Mouse (Mus musculus) small intestine, adult 2 months (tissue): ENCODE results near the gene Arid5b. TPM values are rescaled to one million over a fixed set of nuclear protein-coding genes. Genes with fewer than 3 reads are reported as not detected.

Experiments used
- H3K27ac ChIP-seq: fragments of 200-500 bp; 2 replicates; pipeline ENCODE4 v1.5.1; 2012; ENCODE audit warnings: low read depth, low read length, control low read depth, inconsistent platforms; ENCODE audit not compliant: insufficient read depth
- H3K27me3 ChIP-seq: fragments of 200-500 bp; 2 replicates; pipeline ENCODE4 v1.6.1; 2012; ENCODE audit warnings: mild to moderate bottlenecking, moderate library complexity, low read length, inconsistent platforms; ENCODE audit not compliant: control insufficient read depth, insufficient read depth
- H3K36me3 ChIP-seq: fragments of 200-500 bp; 2 replicates; pipeline ENCODE4 v1.6.1; 2012; ENCODE audit warnings: mild to moderate bottlenecking, low read length, control low read depth, inconsistent platforms; ENCODE audit not compliant: control insufficient read depth, insufficient read depth
- H3K4me1 ChIP-seq: fragments of 200-500 bp; 2 replicates; pipeline ENCODE4 v1.6.1; 2012; ENCODE audit warnings: low read length, inconsistent platforms, mixed read lengths; ENCODE audit not compliant: control insufficient read depth, insufficient read depth, insufficient read length
- H3K4me3 ChIP-seq: fragments of 200-500 bp; 2 replicates; pipeline ENCODE4 v1.5.1; 2012; ENCODE audit warnings: low read depth, mild to moderate bottlenecking, control low read depth, inconsistent platforms, low read length, moderate library complexity
- CTCF ChIP-seq: fragments of 200-500 bp; IDR thresholded peaks from 2 replicates; pipeline ENCODE4 v1.5.1; 2012; ENCODE audit warnings: low read depth, mild to moderate bottlenecking, control low read depth, inconsistent platforms, low read length, moderate library complexity, mixed read lengths; ENCODE audit not compliant: insufficient replicate concordance, insufficient read length; ENCODE audit errors: extremely low read depth
- POLR2A ChIP-seq: fragments of 200-500 bp; IDR thresholded peaks from 2 replicates; pipeline ENCODE4 v1.6.1; 2012; ENCODE audit warnings: low read depth, mild to moderate bottlenecking, control low read depth, inconsistent platforms, low read length, moderate library complexity
- whole genome bisulfite sequencing: fragments of 180-500 bp; shearing (Covaris S2); methylation state at CpG from one replicate; pipeline ENCODE4 v1.1.7; 2018; 5-methylcytosine and 5-hydroxymethylcytosine counted together
- polyA plus RNA-seq: library from polyadenylated mRNA; depleted of rRNA; stranded (reverse); fragments of >200 nt; gene quantifications from 2 replicates; pipeline ENCODE4 v1.2.3, GENCODE M21; 2012

The Arid5b gene
- polyA plus RNA-seq, 1 experiment = 3.3 TPM

GRCm38 (mm10) chr10:68256134-68256533 lies 22.4 kb downstream of the Arid5b start:
- no peaks in the 10 kb centered on the region for H3K27me3 ChIP-seq
- peaks cover 4% of the 10 kb centered on the region; the same call in 1 of the 2 replicates for H3K4me1 ChIP-seq
- no peak overlapping the region for H3K27ac ChIP-seq
- no peaks in the 10 kb centered on the region for H3K36me3 ChIP-seq
- 60% methylated on average over 3 of the region's 3 CpGs for WGBS
- H3K4me3 ChIP-seq = no peak overlapping the region
- TF ChIP-seq CTCF (no peak), POLR2A (no peak)

GRCm38 (mm10) chr10:68253452-68254117 lies 25.0 kb downstream of the Arid5b start:
- Histone ChIP-seq H3K27ac (no peak overlapping the region), H3K4me1 (peaks cover 9% of the 10 kb centered on the region; the same call in 1 of the 2 replicates), H3K4me3 (no peak overlapping the region), H3K27me3 (no peaks in the 10 kb centered on the region), H3K36me3 (no peaks in the 10 kb centered on the region)
- TF ChIP-seq POLR2A (no peak), CTCF (no peak)
- 55% methylated on average over 7 of the region's 7 CpGs for WGBS

GRCm38 (mm10) chr10:68252650-68253049 lies 25.9 kb downstream of the Arid5b start:
- Histone ChIP-seq H3K4me1 (peaks cover 11% of the 10 kb centered on the region; the same call in 1 of the 2 replicates), H3K27ac (no peak overlapping the region), H3K27me3 (no peaks in the 10 kb centered on the region), H3K4me3 (no peak overlapping the region), H3K36me3 (no peaks in the 10 kb centered on the region)
- TF ChIP-seq CTCF = no peak
- 19% methylated on average over 4 of the region's 4 CpGs for WGBS

- H3K27me3 ChIP-seq = no peaks in the 10 kb centered on the region
- H3K27ac ChIP-seq = peak overlapping the region; percentile 78
- no peaks in the 10 kb centered on the region for H3K36me3 ChIP-seq
- TF ChIP-seq CTCF (no peak), POLR2A (no peak)
- no peak overlapping the region for H3K4me3 ChIP-seq
- 12% methylated on average over 6 of the region's 6 CpGs for WGBS
- peaks cover 14% of the 10 kb centered on the region; the same call in 1 of the 2 replicates for H3K4me1 ChIP-seq
Measured at GRCm38 (mm10) chr10:68249355-68249782, 29.2 kb downstream of the Arid5b start.

GRCm38 (mm10) chr10:68248281-68249015 lies 30.1 kb downstream of the Arid5b start:
- Histone ChIP-seq H3K4me3 (no peak overlapping the region), H3K36me3 (no peaks in the 10 kb centered on the region), H3K4me1 (peaks cover 14% of the 10 kb centered on the region; the same call in 1 of the 2 replicates), H3K27me3 (no peaks in the 10 kb centered on the region), H3K27ac (peak overlapping the region; percentile 77)
- TF ChIP-seq CTCF = no peak
- TF ChIP-seq POLR2A = no peak
- 9% methylated on average over 9 of the region's 9 CpGs for WGBS

GRCm38 (mm10) chr10:68247490-68248280 lies 30.9 kb downstream of the Arid5b start:
- WGBS = 29% methylated on average over 4 of the region's 4 CpGs
- TF ChIP-seq POLR2A = no peak
- Histone ChIP-seq H3K27me3 (no peaks in the 10 kb centered on the region), H3K36me3 (peaks cover 3% of the 10 kb centered on the region), H3K4me3 (no peak overlapping the region), H3K27ac (peak overlapping the region; percentile 50; the same call in 1 of the 2 replicates), H3K4me1 (peaks cover 14% of the 10 kb centered on the region; the same call in 1 of the 2 replicates)

- TF ChIP-seq POLR2A (no peak), CTCF (no peak)
- WGBS = 17% methylated on average over 7 of the region's 7 CpGs
- Histone ChIP-seq H3K27me3 (no peaks in the 10 kb centered on the region), H3K36me3 (peaks cover 7% of the 10 kb centered on the region), H3K27ac (no peak overlapping the region; the same call in 1 of the 2 replicates), H3K4me3 (no peak overlapping the region), H3K4me1 (peaks cover 10% of the 10 kb centered on the region; the same call in 1 of the 2 replicates)
Measured at GRCm38 (mm10) chr10:68246603-68247247, 31.8 kb downstream of the Arid5b start.
